Mouse (Mus musculus): ENCODE measurements around the gene Gm5737. TPM values are rescaled to one million over a fixed set of nuclear protein-coding genes. Genes with fewer than 3 reads are reported as not detected.

The Gm5737 gene
- polyA plus RNA-seq, 1 experiment from 2014 or later: 0.12 TPM

DNA sequence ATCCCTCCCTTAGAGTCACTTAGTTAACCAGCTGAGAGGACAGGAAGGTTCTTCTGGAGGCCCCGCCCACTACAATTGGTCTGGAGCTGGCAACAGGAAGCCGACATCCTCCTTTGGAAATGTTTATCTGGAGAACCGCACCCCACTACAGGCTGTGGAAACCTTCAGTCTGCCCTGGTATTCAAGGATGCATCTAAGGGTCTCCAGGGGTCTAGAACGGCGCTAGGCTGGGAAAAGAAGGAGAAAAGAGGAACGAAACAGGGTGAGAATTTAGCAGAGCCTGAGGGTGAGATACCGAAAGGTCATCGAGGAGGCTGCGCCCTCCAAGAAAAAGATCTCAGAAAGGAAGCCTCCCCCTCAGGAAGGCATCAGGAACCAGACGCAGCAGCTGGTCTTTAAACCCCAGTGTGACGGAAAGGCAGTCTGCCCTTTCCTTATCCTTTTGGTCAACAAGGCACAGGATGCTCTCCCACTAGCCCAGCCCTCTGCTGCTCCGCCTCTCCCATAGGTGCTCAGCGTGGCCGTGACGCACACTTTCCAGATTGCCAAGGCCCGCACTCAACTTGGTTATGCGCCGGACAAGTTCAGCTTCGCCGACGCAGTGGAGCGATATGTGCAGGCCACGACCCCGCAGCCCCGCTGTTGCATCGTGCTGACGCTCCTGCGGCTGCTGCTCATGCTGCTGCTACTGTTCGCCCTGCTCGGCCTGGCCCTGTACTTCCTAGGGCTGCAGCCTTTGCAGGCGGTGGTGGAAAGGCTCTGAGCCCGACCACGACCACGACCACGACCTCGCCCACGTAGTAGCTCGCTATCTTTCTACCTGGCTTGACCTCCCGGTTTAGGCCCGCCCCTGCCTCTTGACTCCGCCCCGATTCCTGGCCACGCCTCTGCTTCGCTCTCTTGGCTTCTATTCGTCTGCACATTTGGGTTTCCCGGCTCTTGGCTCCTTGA lies 18.5 kb downstream of the Gm5737 start:
- H3K4me3 ChIP-seq: peak overlapping the region; percentile 58
- H3K9me3 ChIP-seq: no peaks in the 10 kb centered on the region
- 1% methylated on average over 46 of the region's 46 CpGs for WGBS
- H3K27me3 ChIP-seq: peaks cover 9% of the 10 kb centered on the region
- peak; percentile 31 for ATAC-seq (ENCODE audit: low FRiP score, low read depth)
- peak overlapping the region; percentile 50 for H3K9ac ChIP-seq
- H3K4me1 ChIP-seq (replicated peaks): peaks cover 15% of the 10 kb centered on the region; the same call in 1 of the 2 replicates
- H3K27ac ChIP-seq (replicated peaks): peak overlapping the region; percentile 78
- peak overlapping the region; percentile 91 for H3K4me2 ChIP-seq
- no peaks in the 10 kb centered on the region for H3K36me3 ChIP-seq

DNA sequence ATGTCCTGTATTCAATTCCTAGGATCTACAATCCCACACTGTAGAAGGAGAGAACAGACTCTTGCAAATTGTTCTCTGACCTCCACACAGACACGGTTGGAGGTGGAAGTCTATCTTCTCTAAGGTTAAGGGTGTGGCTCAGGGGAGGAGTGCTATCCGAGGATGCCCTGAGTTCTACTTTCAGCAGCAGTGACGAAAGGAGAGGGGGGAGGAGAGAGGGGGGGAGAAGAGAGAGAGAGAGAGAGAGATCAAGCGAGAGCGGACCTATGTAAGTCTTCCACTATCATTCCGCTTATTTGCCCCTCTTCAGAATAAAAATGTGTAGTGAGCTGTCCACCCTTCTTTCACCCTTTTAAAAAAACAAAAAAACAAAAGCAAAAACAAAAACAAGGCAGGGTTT lies 22.3 kb downstream of the Gm5737 start:
- H3K27ac ChIP-seq (replicated peaks): peak overlapping the region; percentile 79
- H3K4me1 ChIP-seq (replicated peaks): peaks cover 25% of the 10 kb centered on the region
- peak overlapping the region; percentile 52 for H3K4me3 ChIP-seq
- H3K36me3 ChIP-seq: no peaks in the 10 kb centered on the region
- H3K27me3 ChIP-seq: peaks cover 6% of the 10 kb centered on the region; the same call in 1 of the 2 replicates
- peak overlapping the region; percentile 42 for H3K9ac ChIP-seq
- 50% methylated on average over 6 of the region's 6 CpGs for WGBS
- no peak for ATAC-seq (ENCODE audit: low FRiP score, low read depth)
- peak overlapping the region; percentile 66 for H3K4me2 ChIP-seq
- no peaks in the 10 kb centered on the region for H3K9me3 ChIP-seq

DNA sequence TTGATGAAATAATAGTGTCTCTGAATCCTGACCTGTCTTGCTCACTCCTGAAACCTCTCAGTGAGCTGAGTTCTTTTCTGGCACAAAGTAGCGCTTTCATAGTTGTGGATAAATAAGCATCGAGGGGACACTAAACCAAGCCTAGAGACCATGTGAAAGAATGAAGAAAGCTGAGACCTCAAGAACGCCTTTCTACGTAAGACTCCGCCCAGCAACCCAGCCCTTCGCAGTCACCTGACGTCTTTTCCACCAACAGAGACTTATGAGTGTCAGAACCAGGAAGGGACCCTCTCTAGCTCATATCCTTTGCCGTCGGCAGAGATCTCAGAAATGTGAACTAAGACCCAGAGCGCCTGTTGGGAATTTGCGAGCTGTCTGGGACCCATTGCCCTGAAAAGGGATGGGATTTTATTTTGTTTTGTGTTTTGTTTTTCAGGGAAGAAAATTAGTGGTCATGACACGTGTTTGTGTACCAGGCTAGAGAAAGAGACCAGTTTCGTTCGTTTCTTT lies 22.8 kb downstream of the Gm5737 start:
- peak overlapping the region; percentile 66 for H3K4me2 ChIP-seq
- H3K36me3 ChIP-seq: no peaks in the 10 kb centered on the region
- no peaks in the 10 kb centered on the region for H3K9me3 ChIP-seq
- peak overlapping the region; percentile 42 for H3K9ac ChIP-seq
- H3K27ac ChIP-seq (replicated peaks): peak overlapping the region; percentile 79
- peaks cover 24% of the 10 kb centered on the region for H3K4me1 ChIP-seq (replicated peaks)
- peaks cover under 1% of the 10 kb centered on the region; the same call in 1 of the 2 replicates for H3K27me3 ChIP-seq
- ATAC-seq (ENCODE audit: low FRiP score, low read depth): peak; percentile 80
- H3K4me3 ChIP-seq: peak overlapping the region; percentile 52
- WGBS: 14% methylated on average over 14 of the region's 14 CpGs

DNA sequence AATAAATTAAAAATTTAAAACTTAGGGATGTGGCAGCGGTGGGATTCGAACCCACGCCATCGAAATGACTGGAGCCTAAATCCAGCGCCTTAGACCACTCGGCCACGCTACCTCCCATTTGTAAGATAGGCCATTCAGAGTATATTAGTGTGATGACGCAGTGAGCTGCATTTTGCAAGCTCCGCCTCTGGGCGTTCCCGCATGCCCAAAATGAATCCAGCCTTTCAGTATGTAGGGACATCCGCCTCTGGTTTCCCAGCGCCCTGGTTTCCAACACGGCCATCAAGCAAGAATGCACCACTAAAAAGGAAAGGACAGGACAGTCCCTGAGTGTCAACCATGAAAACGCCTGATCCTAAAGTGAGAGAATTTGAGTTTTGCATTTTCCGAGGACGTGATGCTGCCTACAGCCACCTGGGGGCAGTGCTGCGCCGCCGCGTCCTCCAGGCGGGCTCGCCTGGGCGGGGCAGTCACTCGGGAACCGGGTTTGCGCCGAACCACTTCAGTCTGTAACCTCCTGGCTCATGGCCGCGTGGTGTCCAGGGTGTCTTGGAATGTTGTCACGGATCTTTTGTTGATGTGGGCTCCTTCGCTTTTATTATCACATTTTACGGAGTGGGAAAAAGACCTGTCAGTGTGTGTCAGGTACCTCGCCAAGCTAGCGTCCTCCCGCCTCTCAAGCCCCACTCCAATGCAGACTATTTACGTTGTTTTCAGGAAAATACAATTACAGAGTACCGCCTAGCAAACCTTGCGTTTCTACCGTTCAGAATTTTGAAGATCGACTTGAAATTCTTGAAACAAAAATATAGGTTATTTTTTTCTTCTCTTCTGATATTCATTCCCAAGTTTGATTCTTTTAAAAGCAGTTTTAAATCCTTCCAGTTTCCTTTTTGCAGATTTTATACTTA lies 23.5 kb downstream of the Gm5737 start:
- no peaks in the 10 kb centered on the region for H3K27me3 ChIP-seq
- H3K4me2 ChIP-seq: peak overlapping the region; percentile 66
- no peaks in the 10 kb centered on the region for H3K9me3 ChIP-seq
- H3K9ac ChIP-seq: peak overlapping the region; percentile 47
- ATAC-seq (ENCODE audit: low FRiP score, low read depth): peak; percentile 88
- H3K27ac ChIP-seq (replicated peaks): peak overlapping the region; percentile 85
- H3K4me3 ChIP-seq: peak overlapping the region; percentile 52
- peaks cover 20% of the 10 kb centered on the region for H3K4me1 ChIP-seq (replicated peaks)
- no peaks in the 10 kb centered on the region for H3K36me3 ChIP-seq
- WGBS: under 1% methylated on average over 41 of the region's 41 CpGs

DNA sequence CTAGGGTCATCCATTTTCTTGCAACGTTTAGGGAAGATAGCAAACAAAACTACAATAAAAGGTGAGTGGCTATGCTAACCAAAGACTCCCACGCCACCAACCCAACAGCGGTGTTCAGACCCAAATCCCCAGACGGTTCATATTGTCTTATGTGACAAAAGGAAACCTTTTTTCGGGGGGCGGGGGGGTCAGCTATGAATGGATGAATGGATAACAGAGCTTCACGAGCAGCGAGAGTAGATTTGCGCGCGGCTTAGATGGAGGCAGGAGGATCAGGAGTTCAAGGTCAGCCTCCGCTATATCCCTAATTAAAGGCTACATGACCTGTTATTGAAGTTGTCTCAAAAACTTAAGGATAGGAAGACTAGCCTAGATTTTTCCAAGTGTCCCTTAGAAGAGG lies 24.2 kb downstream of the Gm5737 start:
- Histone ChIP-seq H3K27me3 (no peaks in the 10 kb centered on the region), H3K9ac (peak overlapping the region; percentile 47), H3K27ac (replicated peaks) (peak overlapping the region; percentile 85), H3K4me1 (replicated peaks) (peaks cover 17% of the 10 kb centered on the region), H3K36me3 (no peaks in the 10 kb centered on the region), H3K9me3 (no peaks in the 10 kb centered on the region), H3K4me2 (peak overlapping the region; percentile 66), H3K4me3 (peak overlapping the region; percentile 52)
- WGBS: 2% methylated on average over 12 of the region's 12 CpGs
- no peak for ATAC-seq (ENCODE audit: low FRiP score, low read depth)

DNA sequence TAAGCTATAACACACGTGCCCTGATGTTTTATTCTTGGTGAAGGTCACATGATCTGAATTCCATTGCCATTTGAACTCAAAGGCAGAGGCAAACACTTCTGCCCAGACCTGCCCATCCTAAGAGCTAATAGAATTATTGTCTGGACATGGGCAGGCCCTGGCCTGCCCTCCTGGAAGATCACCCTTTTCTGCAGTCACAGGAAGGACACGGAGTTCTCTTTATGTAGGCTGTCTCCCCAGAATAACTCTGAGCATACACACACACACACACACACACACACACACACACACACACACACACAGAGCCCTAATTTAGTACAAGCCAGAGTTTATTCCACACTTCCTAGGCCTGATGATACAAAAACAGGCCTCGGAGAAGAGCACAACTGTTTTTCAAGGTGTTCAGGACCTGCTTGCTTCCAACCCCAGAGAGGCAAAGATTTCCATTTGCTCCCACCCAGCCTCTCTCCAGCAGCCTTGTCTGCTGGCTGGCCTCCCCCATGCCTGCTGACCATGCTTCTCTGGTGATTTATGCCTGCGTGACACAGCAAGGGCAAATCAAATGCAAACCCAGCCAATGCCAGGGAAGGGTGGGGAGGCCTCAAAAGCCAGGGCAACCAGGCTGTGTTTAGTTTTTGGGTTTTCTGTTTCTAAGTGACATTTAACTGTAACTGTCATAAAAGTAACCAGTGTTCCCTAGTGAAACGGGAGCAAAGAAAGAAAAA lies 26.4 kb downstream of the Gm5737 start:
- Histone ChIP-seq H3K4me1 (replicated peaks) (peaks cover 21% of the 10 kb centered on the region), H3K9ac (no peak overlapping the region), H3K4me2 (no peak overlapping the region), H3K36me3 (no peaks in the 10 kb centered on the region), H3K27me3 (no peaks in the 10 kb centered on the region), H3K27ac (replicated peaks) (no peak overlapping the region), H3K9me3 (no peaks in the 10 kb centered on the region), H3K4me3 (no peak overlapping the region)
- WGBS: 70% methylated on average over 5 of the region's 5 CpGs
- no peak for ATAC-seq (ENCODE audit: low FRiP score, low read depth)

DNA sequence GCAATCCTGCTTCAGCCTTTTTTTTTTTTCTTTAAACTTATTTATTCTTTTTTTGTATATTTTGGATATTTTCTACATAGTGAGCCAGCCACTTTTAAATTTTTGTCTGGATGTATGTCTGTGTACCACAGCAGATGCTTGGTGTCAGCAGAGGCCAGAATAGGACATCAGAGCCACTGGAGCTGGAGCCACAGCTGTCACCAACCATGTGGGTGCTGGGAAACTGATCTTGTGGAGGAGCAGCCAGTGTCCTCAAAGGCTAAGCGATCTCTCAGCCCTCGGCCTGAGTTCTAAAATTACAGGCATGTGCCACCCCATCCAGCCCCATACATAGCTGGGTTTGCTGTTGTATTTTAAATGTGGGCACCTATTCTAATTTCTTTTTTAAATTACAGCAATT lies 27.6 kb downstream of the Gm5737 start:
- WGBS: 80% methylated on average over 2 of the region's 2 CpGs
- H3K4me2 ChIP-seq: no peak overlapping the region
- H3K4me1 ChIP-seq (replicated peaks): peaks cover 26% of the 10 kb centered on the region
- no peaks in the 10 kb centered on the region for H3K27me3 ChIP-seq
- no peak for ATAC-seq (ENCODE audit: low FRiP score, low read depth)
- no peaks in the 10 kb centered on the region for H3K36me3 ChIP-seq
- no peak overlapping the region for H3K27ac ChIP-seq (replicated peaks)
- no peak overlapping the region for H3K4me3 ChIP-seq
- no peak overlapping the region for H3K9ac ChIP-seq
- H3K9me3 ChIP-seq: no peaks in the 10 kb centered on the region

DNA sequence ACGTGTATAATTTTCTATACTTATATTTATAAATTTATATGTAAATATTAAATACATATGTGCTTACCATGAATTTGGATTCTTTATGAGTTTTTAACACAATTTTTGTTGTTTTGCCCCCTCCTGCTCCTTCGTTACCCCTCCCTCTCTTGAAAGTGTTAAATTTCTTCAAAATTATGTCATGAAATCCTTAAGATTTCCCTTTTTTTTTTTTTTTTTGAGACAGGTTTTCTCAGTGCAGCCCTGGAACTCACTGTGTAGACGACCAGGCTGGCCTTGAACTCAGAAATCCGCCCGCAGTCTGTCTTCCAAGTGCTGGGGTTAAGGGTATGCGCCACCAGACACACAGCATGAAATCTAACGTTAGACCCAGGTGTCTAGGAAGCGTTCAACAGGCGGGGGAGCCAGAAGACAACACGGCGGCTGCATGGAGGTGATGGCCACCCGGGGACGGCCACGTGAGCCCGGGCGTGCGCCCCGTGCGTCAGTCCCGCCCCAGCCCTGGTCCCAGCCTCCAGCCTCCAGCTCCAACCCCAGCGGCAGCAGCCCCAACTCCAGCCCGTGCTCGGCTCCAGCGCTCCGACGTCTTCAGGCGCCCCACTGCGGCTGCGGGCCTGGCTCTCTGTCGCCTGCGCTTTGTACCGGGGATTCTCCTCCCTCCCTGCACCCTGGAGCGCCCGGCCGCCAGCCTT lies 30.3 kb downstream of the Gm5737 start, which contains the start of gene Eef2k:
TSS of gene Eef2k (plus strand) at position 487 of the 692 bp plus-strand sequence.
- H3K27me3 ChIP-seq: no peaks in the 10 kb centered on the region
- peak within 1 kb of the TSS; percentile 81 for H3K4me2 ChIP-seq
- peak within 1 kb of the TSS; percentile 96 for H3K27ac ChIP-seq (replicated peaks)
- H3K4me1 ChIP-seq (replicated peaks): peaks cover 23% of the 10 kb centered on the region
- WGBS: 4% methylated on average over 35 of the region's 35 CpGs
- peak; percentile 94 for ATAC-seq (ENCODE audit: low FRiP score, low read depth)
- H3K36me3 ChIP-seq: no peaks in the 10 kb centered on the region
- peak within 1 kb of the TSS; percentile 68 for H3K9ac ChIP-seq
- no peaks in the 10 kb centered on the region for H3K9me3 ChIP-seq
- peak within 1 kb of the TSS; percentile 76 for H3K4me3 ChIP-seq

DNA sequence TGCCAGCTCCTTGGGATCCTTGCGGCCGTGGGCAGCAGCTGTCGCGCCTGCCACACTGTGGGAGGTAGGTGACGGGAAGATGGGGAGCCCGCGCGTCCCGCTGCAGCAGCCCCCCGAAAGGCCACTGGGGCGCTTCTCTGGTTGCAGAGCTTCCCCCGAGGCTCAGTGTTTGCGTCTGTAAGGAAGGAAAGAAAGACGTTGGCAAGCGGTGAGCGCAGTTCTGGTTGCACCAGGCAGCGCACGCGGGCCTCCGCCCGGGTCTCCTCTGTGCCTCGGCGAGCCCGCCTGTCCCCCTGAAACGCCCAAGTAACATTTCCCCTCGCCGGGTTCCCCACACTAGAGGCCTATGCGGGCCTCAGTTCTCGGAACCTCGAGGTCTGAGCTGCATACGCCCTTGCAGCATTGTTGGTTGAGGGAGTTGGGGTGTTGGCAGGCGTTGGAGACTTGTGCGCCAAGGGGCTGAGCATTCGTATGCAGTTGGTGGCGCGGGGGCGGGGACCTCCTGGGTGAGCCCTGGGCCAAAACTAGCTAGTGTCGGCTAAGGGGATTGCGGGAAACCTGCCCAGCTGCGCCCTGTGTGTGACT lies 31.0 kb downstream of the Gm5737 start:
- H3K9ac ChIP-seq: peak overlapping the region; percentile 68
- no peaks in the 10 kb centered on the region for H3K27me3 ChIP-seq
- H3K4me1 ChIP-seq (replicated peaks): peaks cover 23% of the 10 kb centered on the region
- H3K4me3 ChIP-seq: peak overlapping the region; percentile 76
- peak overlapping the region; percentile 96 for H3K27ac ChIP-seq (replicated peaks)
- peak; percentile 82 for ATAC-seq (ENCODE audit: low FRiP score, low read depth)
- peak overlapping the region; percentile 81 for H3K4me2 ChIP-seq
- H3K36me3 ChIP-seq: no peaks in the 10 kb centered on the region
- WGBS: under 1% methylated on average over 30 of the region's 40 CpGs
- no peaks in the 10 kb centered on the region for H3K9me3 ChIP-seq

DNA sequence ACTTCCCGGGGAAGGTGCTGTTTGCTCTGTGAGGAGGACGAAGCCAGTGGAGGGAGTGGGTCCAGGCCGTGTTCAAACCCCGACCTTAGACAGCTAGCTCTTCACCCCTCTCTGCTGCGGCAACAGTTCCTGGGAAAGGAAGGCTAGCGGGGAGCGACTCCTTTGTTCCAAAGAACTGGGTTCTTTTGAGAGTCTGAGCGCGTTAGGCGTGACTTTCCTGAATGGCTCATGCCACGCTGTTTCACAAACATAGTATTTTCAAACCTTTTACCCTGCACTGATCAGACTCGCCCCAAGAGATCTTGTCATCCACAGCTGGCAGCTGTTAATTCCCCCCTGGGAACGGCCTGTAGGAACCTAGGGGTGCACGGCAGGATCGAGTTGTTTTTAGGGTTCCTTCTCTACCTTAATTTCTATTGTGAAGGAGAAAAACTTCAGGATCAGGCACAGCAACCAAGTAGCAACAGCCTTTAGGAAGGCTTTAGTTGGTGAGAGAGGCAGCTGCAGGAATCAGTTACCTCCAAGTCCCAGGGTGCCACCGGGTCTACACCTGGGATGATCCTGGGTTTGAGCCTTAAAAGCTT lies 31.8 kb downstream of the Gm5737 start:
- H3K4me3 ChIP-seq: peak overlapping the region; percentile 76
- H3K36me3 ChIP-seq: no peaks in the 10 kb centered on the region
- no peaks in the 10 kb centered on the region for H3K9me3 ChIP-seq
- no peaks in the 10 kb centered on the region for H3K27me3 ChIP-seq
- peaks cover 25% of the 10 kb centered on the region for H3K4me1 ChIP-seq (replicated peaks)
- peak overlapping the region; percentile 68 for H3K9ac ChIP-seq
- H3K4me2 ChIP-seq: peak overlapping the region; percentile 81
- under 1% methylated on average over 16 of the region's 16 CpGs for WGBS
- H3K27ac ChIP-seq (replicated peaks): peak overlapping the region; percentile 96
- peak; percentile 2; the same call in 1 of the 2 replicates for ATAC-seq (ENCODE audit: low FRiP score, low read depth)
